Mouse (Mus musculus): ENCODE results near the gene Adamts8.

GRCm38 (mm10) chr9:30949422-30949821 is 7.1 kb downstream of the Adamts8 start:
- TF ChIP-seq POLR2A (IDR thresholded peaks at IDR 0.05; ENCODE audit: insufficient read depth, low read depth, low read length) (no peak), EP300 (IDR thresholded peaks at IDR 0.05; ENCODE audit: insufficient read depth, low read depth, low read length) (no peak), CTCF (IDR thresholded peaks at IDR 0.05) (no peak)

Data from heart, adult 2 months (tissue).